Mouse (Mus musculus) fat pad, adult 2 months (tissue): ENCODE measurements around the gene Zfp638.
A peak's percentile ranks its signal among the peaks of the same experiment; 100 is the strongest.
"Not testable (repeated sequence)": the region's sequence is repeated elsewhere in the genome, so short reads cannot be mapped to it uniquely, and the experiment has no call there.

Source experiments
- DNase-seq: peaks from one replicate; pipeline ENCODE4 v3.0.0-alpha.2; 2011; ENCODE audit warnings: low read depth, low spot score; ENCODE audit errors: extremely low read depth

The Zfp638 gene

DNA sequence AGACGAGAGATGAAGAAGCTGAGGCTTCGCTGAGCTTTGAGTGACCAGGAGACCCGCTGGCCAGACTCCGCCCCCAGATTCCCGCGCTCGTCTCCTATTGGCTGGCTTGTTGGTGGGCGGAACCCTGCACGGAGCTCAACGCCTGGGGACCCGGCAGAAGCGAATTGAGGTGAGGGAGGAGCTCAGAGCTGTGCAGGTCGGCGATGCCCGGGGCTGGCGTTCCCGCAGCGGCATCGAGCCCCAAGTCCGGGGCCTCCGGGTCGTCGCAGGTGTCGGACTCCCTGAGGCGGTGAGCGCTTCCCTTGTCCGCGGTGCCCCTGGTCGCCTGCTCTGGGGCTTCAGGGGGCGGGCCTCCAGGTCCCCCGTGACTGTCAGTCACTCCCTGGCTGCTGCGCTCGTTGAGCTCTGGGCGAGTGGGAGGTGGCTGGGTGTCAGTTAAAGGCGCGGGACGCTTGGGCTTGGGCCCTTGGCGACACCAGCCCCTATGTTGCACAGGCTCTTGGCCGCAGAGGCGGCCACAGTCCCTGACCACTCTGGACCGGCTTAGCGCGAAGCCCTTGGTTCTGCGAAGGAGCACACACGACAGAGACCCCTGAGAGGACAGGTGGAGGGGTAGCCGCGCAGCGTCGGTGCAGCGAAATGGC is at the start of gene Zfp638:
TSS of gene Zfp638 (plus strand) at position 156 of the 644 bp plus-strand sequence.
- no peak for DNase-seq

- DNase-seq, result no peak
Observed at GRCm38 (mm10) chr6:83818996-83819395, 47.9 kb upstream of the Zfp638 start.

- DNase-seq, result no peak
Observed at GRCm38 (mm10) chr6:83820727-83821515, 46.0 kb upstream of the Zfp638 start.

- DNase-seq, result no peak
Observed at GRCm38 (mm10) chr6:83821856-83822255, 45.1 kb upstream of the Zfp638 start.

DNA sequence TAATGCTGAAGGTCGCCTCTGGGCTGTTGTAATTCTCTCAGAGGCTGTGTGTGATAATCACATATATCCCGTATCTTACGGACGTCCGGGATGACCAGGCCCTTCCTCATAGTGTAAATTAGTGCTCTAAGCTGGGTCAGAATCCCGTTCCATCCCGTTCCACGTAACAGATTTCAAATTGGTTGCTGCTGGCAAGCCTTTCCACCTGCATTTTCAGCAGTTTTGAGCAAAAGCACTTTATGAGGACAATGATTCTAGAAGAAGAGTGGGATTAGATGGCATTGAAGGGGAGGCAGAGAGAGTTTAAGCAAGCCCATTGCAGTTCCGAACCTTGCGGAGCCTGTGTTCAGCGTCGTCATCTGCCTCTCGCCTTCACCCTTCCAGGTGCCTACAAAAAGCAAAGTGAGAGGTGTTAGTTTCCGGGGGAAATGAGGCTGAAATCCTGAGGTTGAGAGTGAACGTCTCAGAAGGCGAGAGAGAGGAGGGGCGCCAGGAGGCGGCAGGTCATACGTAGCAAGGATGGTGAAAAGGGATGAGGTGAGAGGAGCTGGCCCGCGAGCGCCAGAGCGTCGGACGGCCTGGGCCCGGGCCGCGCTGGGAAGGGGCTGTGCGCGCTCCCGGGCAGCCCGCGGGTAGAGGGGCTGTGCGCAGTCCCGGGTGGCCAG is 35.8 kb upstream of the Zfp638 start:
- no peak for DNase-seq

- peak; percentile 98 for DNase-seq
Observed at GRCm38 (mm10) chr6:83831606-83832123, 35.2 kb upstream of the Zfp638 start, which contains the start of gene Paip2b. Paip2b (minus strand) TSS chr6:83831741.

DNA sequence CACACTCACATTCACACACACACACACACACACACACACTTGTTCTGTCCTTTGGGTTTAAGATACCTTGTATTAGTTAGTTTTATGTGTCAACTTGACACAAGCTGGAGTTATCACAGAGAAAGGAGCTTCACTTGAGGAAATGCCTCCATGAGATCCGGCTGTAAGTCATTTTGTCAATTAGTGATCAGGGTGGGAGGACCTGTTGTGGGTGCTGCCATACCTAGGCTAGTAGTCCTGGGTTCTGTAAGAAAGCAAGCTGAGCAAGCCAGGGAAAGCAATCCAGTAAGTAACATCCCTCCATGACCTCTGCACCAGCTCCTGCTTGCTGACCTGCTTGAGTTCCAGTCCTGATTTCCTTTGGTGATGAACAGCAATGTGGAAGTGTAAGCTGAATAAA is 34.5 kb upstream of the Zfp638 start:
- DNase-seq, result not testable (repeated sequence)

- no peak for DNase-seq
Observed at GRCm38 (mm10) chr6:83836826-83837225, 30.1 kb upstream of the Zfp638 start.

DNA sequence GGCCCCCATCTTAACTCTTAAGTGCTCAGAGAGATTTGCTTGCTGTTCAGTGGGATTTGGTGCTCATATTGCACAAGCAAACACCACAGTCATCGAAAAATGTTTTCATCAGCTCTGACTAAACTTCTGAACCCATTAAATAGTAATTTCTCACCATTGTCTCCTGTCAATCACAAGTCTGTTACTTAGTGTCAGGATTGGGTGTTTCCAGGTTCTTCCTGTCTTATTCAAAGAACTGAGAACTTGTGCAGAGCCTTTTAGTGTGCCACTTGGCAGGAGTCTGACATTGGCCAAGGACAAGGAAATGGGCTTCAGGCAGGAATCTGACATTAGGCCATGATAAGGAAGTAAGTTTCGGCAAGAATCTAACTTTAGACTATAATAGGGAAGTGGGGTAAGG is 28.9 kb upstream of the Zfp638 start:
- DNase-seq, result no peak

DNA sequence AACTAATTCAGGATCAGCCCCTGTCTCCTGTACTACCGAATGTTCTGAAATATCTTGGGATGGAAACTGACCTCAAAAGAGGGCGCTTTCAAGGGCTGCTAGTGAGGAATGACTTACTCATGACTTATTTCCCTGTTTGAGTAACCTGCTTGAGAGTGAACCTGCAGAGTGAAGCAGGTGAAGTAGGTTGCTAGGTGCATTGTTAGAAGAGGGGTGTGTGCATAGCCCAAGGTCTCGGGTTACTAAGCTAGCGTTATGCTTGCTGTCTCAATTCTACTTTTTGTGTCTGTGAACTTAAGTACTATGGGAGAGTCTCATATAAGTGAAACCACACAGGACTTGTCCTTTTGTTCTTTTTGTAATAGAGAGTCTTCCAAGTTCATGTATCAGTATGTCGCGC is 26.8 kb upstream of the Zfp638 start:
- DNase-seq, result no peak

DNA sequence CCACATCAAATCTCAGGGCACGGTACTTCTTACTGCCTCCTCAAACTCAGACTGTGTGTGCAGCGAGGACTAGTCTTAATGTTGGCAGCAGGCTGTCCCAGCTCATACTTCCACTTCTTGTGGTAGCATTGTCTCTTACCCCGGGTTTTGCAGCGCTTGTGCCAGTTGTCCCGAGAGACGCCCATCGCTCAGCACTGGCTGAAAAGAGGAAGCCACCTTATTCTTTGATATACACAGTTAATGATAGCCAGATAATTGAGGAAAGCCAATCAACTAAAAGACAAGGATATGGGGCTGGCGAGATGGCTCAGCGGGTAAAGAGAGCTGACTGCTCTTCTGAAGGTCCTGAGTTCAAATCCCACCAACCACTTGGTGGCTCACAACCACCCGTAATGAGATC is 22.0 kb upstream of the Zfp638 start:
- DNase-seq, result no peak

DNA sequence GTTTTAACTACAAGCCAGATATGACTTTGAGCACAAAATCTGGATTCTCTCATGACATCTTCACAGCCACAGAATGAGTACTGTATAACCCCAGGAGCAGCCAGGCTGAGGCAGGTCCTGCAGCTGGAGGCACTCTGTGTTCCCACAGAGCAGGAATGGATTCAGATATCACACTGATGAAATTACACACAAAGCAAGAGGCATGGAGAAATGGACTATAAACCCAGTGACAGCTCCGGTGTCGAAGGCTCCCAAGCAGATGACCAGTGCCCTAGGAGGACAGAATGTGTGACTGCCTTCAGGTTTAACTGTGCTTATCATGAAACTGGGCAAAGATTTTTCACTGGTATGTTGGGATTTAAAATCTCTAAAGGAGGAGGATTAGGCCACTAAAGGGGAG is 20.8 kb upstream of the Zfp638 start:
- DNase-seq, result no peak

GRCm38 (mm10) chr6:83849446-83849845 is 17.5 kb upstream of the Zfp638 start:
- no peak for DNase-seq

DNA sequence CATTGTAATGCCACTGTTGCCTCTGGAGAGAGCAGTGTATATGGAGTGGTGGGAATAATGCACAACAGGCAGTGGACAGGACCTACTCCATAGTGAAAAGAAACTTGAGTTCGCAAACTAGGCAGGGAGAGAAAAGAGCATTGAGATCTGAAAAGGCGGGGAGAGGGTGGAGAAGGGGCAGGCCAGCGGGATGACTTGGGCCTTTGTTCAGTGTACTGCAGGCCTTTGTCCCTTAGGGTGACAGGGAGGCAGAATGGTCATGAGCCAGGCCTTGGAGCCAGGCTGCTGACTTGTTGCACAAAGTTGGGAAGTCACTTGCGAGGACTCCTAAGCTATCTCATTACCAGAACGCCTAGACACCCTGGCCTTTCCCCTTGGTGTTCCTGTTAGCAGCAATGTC is 9.4 kb upstream of the Zfp638 start:
- no peak for DNase-seq

DNA sequence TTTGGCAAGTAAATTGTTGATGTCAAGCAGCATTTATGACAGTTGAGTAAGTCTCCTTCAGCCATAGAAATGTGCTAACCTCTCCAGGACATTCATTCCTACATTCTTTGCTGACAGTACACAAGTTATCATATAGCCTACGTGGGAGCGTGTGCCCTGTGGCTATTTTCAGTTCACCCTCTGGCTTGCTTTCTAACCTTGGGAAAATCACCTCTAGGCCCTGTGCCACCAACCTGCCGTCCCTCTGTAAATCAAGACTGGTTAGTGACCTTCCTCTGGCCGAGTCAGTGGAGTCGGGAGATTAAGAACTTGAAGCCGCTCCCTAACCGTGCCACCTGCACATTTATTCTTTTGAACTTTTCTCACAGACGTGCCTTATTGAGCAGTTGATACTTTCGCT is 6.9 kb upstream of the Zfp638 start:
- no peak for DNase-seq

DNA sequence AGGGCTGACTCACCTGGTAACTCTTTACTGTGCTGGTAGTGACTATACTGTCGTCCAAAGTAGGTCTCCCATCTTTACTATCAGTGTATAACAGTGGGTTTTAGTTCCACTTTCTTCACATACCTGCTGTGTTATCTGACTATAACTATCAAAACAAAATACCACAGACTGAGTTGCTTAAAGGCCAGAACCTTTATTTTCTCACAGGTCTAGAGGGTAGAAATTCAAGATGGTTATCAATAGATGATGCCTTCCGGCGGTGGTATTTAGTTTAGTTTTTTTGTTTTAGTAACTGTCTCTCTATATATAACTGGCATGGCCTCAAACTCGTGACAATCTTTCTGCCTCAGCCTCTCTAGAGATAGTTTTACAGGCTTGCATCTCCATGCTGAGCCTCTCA is 3.4 kb upstream of the Zfp638 start:
- no peak for DNase-seq

DNA sequence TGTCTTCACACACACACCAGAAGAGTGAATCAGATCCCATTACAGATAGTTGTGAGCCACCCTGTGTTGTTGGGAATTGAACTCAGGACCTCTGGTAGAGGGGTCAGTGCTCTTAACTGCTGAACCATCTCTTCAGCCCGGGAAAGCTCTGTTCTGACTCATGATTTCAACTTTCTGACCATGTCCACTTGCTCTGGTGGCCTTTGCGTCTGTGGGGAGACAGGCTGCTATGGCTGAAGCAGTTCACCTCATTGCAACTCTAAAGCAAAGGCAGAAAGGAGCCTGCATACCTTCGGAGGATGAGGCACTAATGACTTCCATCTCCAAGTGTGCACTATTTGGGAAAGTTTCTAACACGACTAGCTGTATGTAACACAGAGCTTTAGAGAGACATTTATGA is 486 bp upstream of the Zfp638 start:
- no peak for DNase-seq

- no peak for DNase-seq
Observed at GRCm38 (mm10) chr6:83867598-83868585, 983 bp downstream of the Zfp638 start.

- no peak for DNase-seq
Observed at GRCm38 (mm10) chr6:83879815-83880214, 12.9 kb downstream of the Zfp638 start.

GRCm38 (mm10) chr6:83886789-83887188 is 19.9 kb downstream of the Zfp638 start:
- no peak for DNase-seq

DNA sequence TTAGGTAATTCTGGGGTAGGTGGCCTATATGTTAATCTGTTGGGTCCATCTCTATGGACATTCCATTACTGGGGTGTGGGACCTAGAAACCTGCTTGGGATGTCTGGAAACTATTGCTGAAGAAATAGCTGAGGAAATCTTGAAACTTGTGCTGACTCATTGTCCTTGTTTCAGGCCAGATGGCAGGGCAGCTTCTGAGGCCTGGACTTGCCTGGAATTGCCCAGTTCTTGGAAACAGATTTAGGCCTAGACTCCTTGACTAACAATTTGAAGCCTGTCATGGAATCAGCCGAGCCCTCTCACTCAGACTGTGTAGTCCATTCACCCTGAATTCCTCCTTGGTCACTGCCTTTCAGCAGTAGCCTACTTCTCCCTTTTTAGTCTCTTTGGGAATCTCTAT is 21.9 kb downstream of the Zfp638 start:
- DNase-seq, result no peak
